Mouse (Mus musculus) neural tube, embryonic 12.5 days (tissue): ENCODE measurements at regions not wholly inside any gene's neighbourhood (a gene's known extent, or its start where the extent isn't known, plus 50 kb on each side); places are given as distances from the start of the nearest gene placed in this dataset.

Source experiments
- ATAC-seq: fragments of 200-750 bp; cut with Nextera tagmentation; 2 replicates; pipeline ENCODE4 v1.8.0; 2017; ENCODE audit warnings: low read depth, mild to moderate bottlenecking, moderate TSS enrichment, moderate library complexity; ENCODE audit not compliant: low FRiP score
- H3K27ac ChIP-seq: fragments of 300-500 bp; sonication (generic); 2 replicates; pipeline ENCODE4 v1.5.1; 2016
- H3K27me3 ChIP-seq: fragments of 300-500 bp; sonication (generic); replicated peaks from 2 replicates; pipeline ENCODE4 v1.6.1; 2016; ENCODE audit warnings: mild to moderate bottlenecking
- H3K36me3 ChIP-seq: fragments of 300-500 bp; sonication (generic); 2 replicates; pipeline ENCODE4 v1.6.1; 2016; ENCODE audit warnings: mild to moderate bottlenecking
- H3K4me1 ChIP-seq: fragments of 300-500 bp; sonication (generic); 2 replicates; pipeline ENCODE4 v1.6.1; 2016
- H3K4me2 ChIP-seq: fragments of 300-500 bp; sonication (generic); replicated peaks from 2 replicates; pipeline ENCODE4 v1.6.1; 2016; ENCODE audit warnings: mild to moderate bottlenecking
- H3K4me3 ChIP-seq: fragments of 300-500 bp; sonication (generic); 2 replicates; pipeline ENCODE4 v1.5.1; 2016
- H3K9ac ChIP-seq: fragments of 300-500 bp; sonication (generic); 2 replicates; pipeline ENCODE4 v1.6.1; 2016; ENCODE audit warnings: mild to moderate bottlenecking
- H3K9me3 ChIP-seq: fragments of 300-500 bp; sonication (generic); 2 replicates; pipeline ENCODE4 v1.6.1; 2016; ENCODE audit warnings: mild to moderate bottlenecking
- WGBS: fragments of 180-500 bp; shearing (Covaris S2); methylation state at CpG from one replicate; pipeline ENCODE4 v1.1.7; 2016; 5-methylcytosine and 5-hydroxymethylcytosine counted together

- Histone ChIP-seq H3K27ac (no peak overlapping the region), H3K27me3 (no peaks in the 10 kb centered on the region), H3K4me1 (no peaks in the 10 kb centered on the region), H3K9ac (no peak overlapping the region), H3K36me3 (no peaks in the 10 kb centered on the region), H3K4me2 (no peak overlapping the region), H3K9me3 (no peaks in the 10 kb centered on the region), H3K4me3 (no peak overlapping the region)
- ATAC-seq, result no peak
- WGBS, result 65% methylated on average over 6 of the region's 6 CpGs
These were observed 66.0 kb downstream of the Amer2 start for GRCm38 (mm10) chr14:60439106-60439505.

- Histone ChIP-seq H3K27ac (no peak overlapping the region), H3K36me3 (no peaks in the 10 kb centered on the region), H3K4me2 (no peak overlapping the region), H3K4me1 (no peaks in the 10 kb centered on the region), H3K9ac (no peak overlapping the region), H3K9me3 (no peaks in the 10 kb centered on the region), H3K27me3 (no peaks in the 10 kb centered on the region), H3K4me3 (no peak overlapping the region)
- WGBS, result 82% methylated on average over 7 of the region's 7 CpGs
- no peak for ATAC-seq
These were observed 70.9 kb downstream of the Amer2 start for GRCm38 (mm10) chr14:60443821-60444551.

GRCm38 (mm10) chr14:60444552-60444937, 71.5 kb downstream of the Amer2 start:
- ATAC-seq, result no peak
- Histone ChIP-seq H3K9ac (no peak overlapping the region), H3K4me3 (no peak overlapping the region), H3K9me3 (no peaks in the 10 kb centered on the region), H3K4me1 (no peaks in the 10 kb centered on the region), H3K27ac (no peak overlapping the region), H3K4me2 (no peak overlapping the region), H3K27me3 (no peaks in the 10 kb centered on the region), H3K36me3 (no peaks in the 10 kb centered on the region)
- 65% methylated on average over 3 of the region's 3 CpGs for WGBS

DNA sequence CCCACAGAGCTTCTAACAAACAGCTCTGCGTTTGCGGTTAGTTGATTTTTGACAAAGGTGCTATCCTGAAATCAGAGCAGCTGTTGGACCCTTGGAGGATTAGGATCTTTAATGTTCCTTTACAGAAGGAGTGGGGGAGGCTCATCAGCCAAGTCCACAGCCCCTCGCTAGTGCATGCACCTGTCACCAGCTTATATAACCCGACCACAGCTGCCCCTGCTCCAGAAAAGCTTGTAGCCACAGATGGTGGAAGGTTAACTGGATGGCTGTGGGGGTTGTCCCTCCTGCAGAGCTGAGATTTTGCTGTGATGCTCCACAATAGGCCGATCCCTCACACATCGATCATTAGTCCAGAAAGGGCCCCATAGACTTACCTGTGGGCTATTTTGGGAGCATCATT, 73.0 kb downstream of the Amer2 start:
- Histone ChIP-seq H3K4me1 (no peaks in the 10 kb centered on the region), H3K4me2 (no peak overlapping the region), H3K36me3 (no peaks in the 10 kb centered on the region), H3K9me3 (no peaks in the 10 kb centered on the region), H3K4me3 (no peak overlapping the region), H3K9ac (no peak overlapping the region), H3K27me3 (no peaks in the 10 kb centered on the region), H3K27ac (no peak overlapping the region)
- WGBS, result 77% methylated on average over 6 of the region's 6 CpGs
- no peak for ATAC-seq

GRCm38 (mm10) chr14:60451216-60451615, 78.2 kb downstream of the Amer2 start:
- ATAC-seq, result no peak
- Histone ChIP-seq H3K9me3 (no peaks in the 10 kb centered on the region), H3K4me3 (no peak overlapping the region), H3K4me1 (no peaks in the 10 kb centered on the region), H3K9ac (no peak overlapping the region), H3K36me3 (no peaks in the 10 kb centered on the region), H3K27me3 (no peaks in the 10 kb centered on the region), H3K4me2 (no peak overlapping the region), H3K27ac (no peak overlapping the region)
- WGBS, result 91% methylated on average over 9 of the region's 9 CpGs

GRCm38 (mm10) chr14:60451684-60452083, 78.6 kb downstream of the Amer2 start:
- Histone ChIP-seq H3K9ac (no peak overlapping the region), H3K4me1 (no peaks in the 10 kb centered on the region), H3K4me3 (no peak overlapping the region), H3K27me3 (no peaks in the 10 kb centered on the region), H3K27ac (no peak overlapping the region), H3K36me3 (no peaks in the 10 kb centered on the region), H3K4me2 (no peak overlapping the region), H3K9me3 (no peaks in the 10 kb centered on the region)
- WGBS, result 82% methylated on average over 7 of the region's 7 CpGs
- no peak for ATAC-seq

DNA sequence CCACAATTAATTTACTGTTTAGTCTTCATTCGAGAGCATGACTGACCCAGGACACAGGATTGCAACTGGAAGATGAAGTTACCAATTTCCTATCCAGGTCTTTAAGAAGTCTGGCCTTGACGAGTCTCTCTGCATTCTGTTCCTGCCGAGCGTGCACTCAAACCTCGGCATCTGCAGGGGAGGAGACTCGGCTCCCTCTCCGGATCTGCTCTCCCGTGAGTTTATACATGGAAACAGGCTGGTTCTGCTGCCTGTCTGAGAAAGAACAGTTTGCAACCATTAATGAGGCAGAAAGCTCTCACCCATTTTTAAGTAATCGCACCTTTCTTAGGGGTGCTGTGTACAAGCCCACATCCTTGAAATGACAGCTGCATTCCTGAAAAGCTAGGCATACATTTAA, 83.7 kb downstream of the Amer2 start:
- H3K9me3 ChIP-seq, result no peaks in the 10 kb centered on the region
- H3K4me3 ChIP-seq, result no peak overlapping the region
- no peak overlapping the region for H3K27ac ChIP-seq
- H3K27me3 ChIP-seq, result no peaks in the 10 kb centered on the region
- 79% methylated on average over 9 of the region's 9 CpGs for WGBS
- H3K4me1 ChIP-seq, result no peaks in the 10 kb centered on the region
- H3K36me3 ChIP-seq, result no peaks in the 10 kb centered on the region
- H3K9ac ChIP-seq, result no peak overlapping the region
- no peak for ATAC-seq
- H3K4me2 ChIP-seq, result no peak overlapping the region

DNA sequence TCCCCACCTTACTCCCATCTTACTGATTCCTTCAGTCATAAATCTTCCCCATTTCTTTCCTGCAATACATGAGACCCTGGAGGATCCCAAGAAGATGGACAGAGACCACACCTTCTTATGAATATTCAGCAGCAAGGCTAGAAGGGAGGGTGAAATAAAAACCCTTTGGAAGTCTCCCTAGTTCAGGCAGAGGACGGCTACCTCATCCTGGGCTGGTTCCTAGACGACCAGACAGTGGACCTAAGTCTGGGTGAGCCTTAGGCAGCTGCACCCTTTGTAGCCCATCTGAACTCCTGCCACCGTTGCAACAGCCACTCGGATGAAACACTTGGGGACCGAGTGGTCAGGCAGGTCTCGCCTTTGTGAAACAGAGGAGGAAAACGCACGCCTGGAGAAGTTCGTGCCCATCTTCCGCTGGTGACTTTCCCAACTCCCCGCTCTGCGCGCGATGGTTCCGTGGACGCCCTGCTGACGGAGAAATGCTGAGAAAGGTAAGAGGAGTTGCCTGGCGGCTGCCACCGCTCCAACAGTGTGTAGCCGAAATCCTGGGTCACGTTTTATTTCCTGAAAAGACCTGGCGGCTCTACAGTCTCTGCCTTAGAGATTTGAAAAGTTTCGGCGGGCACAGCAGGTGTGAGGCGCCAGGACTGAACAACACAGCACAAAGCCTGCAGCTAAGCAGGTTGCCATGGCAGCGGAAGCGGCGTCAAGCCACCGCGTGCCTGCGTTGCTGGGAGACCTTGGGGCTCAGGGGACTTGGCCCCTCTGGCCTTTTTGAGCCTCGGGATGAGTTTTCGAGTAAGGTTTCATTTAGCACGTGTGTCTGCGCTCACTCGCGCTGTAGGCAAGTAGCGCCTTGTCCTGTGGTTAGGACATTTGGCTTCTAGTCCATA, 112.2 kb downstream of the Amer2 start:
- Histone ChIP-seq H3K4me3 (peak overlapping the region; percentile 32), H3K27me3 (no peaks in the 10 kb centered on the region), H3K9me3 (peaks cover 3% of the 10 kb centered on the region; the same call in 1 of the 2 replicates), H3K36me3 (no peaks in the 10 kb centered on the region), H3K4me2 (peak overlapping the region; percentile 71), H3K27ac (no peak overlapping the region), H3K4me1 (peaks cover 18% of the 10 kb centered on the region), H3K9ac (peak overlapping the region; percentile 30)
- ATAC-seq, result peak; percentile 94
- WGBS, result under 1% methylated on average over 38 of the region's 38 CpGs

DNA sequence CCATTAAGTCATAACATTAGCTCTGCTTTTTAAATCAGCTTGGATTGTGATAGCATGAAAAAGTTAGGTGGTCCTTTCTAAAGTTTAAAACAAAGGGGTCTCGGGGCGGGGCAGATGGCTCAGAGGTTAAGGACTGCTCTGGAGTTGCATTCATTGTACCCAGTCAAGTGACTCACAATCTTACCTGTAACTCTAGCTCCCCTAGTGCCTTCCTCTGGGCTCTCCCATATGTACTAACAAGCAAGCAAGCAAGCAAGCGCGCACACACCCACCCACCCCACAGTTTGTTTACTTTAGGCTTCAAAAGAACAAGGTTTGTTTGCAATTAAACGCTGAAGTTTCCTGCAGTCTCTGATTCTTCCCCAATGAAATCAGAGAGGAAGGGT, 112.8 kb downstream of the Amer2 start:
- Histone ChIP-seq H3K9me3 (peaks cover 3% of the 10 kb centered on the region; the same call in 1 of the 2 replicates), H3K4me1 (peaks cover 18% of the 10 kb centered on the region), H3K36me3 (no peaks in the 10 kb centered on the region), H3K9ac (no peak overlapping the region), H3K4me2 (peak overlapping the region; percentile 71), H3K4me3 (peak overlapping the region; percentile 32; the same call in 1 of the 2 replicates), H3K27me3 (no peaks in the 10 kb centered on the region), H3K27ac (no peak overlapping the region)
- 3% methylated on average over 5 of the region's 5 CpGs for WGBS
- ATAC-seq, result peak; percentile 71

- 3% methylated on average over 9 of the region's 9 CpGs for WGBS
- Histone ChIP-seq H3K9me3 (peaks cover 3% of the 10 kb centered on the region; the same call in 1 of the 2 replicates), H3K4me2 (peak overlapping the region; percentile 71), H3K9ac (no peak overlapping the region), H3K4me1 (peaks cover 18% of the 10 kb centered on the region), H3K27ac (no peak overlapping the region), H3K27me3 (no peaks in the 10 kb centered on the region), H3K4me3 (no peak overlapping the region), H3K36me3 (no peaks in the 10 kb centered on the region)
- ATAC-seq, result no peak
These were observed 113.3 kb downstream of the Amer2 start for GRCm38 (mm10) chr14:60486278-60486935.

GRCm38 (mm10) chr14:60489111-60489510, 116.1 kb downstream of the Amer2 start:
- no peak overlapping the region for H3K9ac ChIP-seq
- no peaks in the 10 kb centered on the region for H3K27me3 ChIP-seq
- H3K27ac ChIP-seq, result no peak overlapping the region
- no peak overlapping the region for H3K4me3 ChIP-seq
- ATAC-seq, result no peak
- no peak overlapping the region for H3K4me2 ChIP-seq
- no peaks in the 10 kb centered on the region for H3K36me3 ChIP-seq
- WGBS, result 92% methylated on average over 4 of the region's 4 CpGs
- no peaks in the 10 kb centered on the region for H3K9me3 ChIP-seq
- H3K4me1 ChIP-seq, result peaks cover 18% of the 10 kb centered on the region

DNA sequence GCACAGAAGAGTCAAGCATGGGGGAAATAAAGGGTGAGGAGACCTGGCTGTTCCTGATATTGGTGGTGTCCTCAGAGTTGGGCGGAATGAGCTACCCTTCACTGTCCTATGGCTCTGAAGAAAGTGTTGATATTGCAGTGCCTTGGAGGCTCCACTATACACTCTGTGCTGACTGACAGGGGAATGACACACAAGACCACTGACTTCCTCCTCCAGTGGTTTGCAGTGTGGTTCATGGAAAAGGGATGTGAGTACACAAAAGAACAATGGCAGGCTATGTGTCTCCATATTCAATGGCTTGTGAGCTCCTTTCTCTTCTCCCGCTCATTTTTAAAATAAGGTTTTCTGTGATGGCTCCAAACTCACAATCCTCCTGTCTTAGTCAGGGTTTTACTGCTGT, 117.8 kb downstream of the Amer2 start:
- whole genome bisulfite sequencing, result 93% methylated on average over 2 of the region's 2 CpGs
- Histone ChIP-seq H3K36me3 (no peaks in the 10 kb centered on the region), H3K27ac (no peak overlapping the region), H3K9ac (no peak overlapping the region), H3K4me3 (no peak overlapping the region), H3K27me3 (no peaks in the 10 kb centered on the region), H3K4me1 (peaks cover 7% of the 10 kb centered on the region; the same call in 1 of the 2 replicates), H3K4me2 (no peak overlapping the region), H3K9me3 (no peaks in the 10 kb centered on the region)
- ATAC-seq, result no peak
